Mouse (Mus musculus) forebrain, embryonic 10.5 days (tissue): ENCODE data around the gene Trf. TPM values are rescaled to one million over a fixed set of nuclear protein-coding genes. Genes with fewer than 3 reads are reported as not detected.
"Not testable (repeated sequence)": the region's sequence is repeated elsewhere in the genome, so short reads cannot be mapped to it uniquely, and the experiment has no call there.

Experiments
- DNase-seq: peaks from one replicate; pipeline ENCODE4 v3.0.0-alpha.2; 2017; ENCODE audit warnings: low spot score; ENCODE audit errors: extremely low spot score
- H3K27ac ChIP-seq: fragments of 300-500 bp; sonication (generic); 2 replicates; pipeline ENCODE4 v1.5.1; 2016; ENCODE audit warnings: mild to moderate bottlenecking
- H3K27me3 ChIP-seq: fragments of 300-500 bp; sonication (generic); 2 replicates; pipeline ENCODE4 v1.6.1; 2016; ENCODE audit warnings: mild to moderate bottlenecking; ENCODE audit not compliant: poor library complexity, severe bottlenecking
- H3K36me3 ChIP-seq: fragments of 300-500 bp; sonication (generic); replicated peaks from 2 replicates; pipeline ENCODE4 v1.6.1; 2016; ENCODE audit warnings: mild to moderate bottlenecking, moderate library complexity
- H3K4me1 ChIP-seq: fragments of 300-500 bp; sonication (generic); 2 replicates; pipeline ENCODE4 v1.6.1; 2016
- H3K4me3 ChIP-seq: fragments of 300-500 bp; sonication (generic); 2 replicates; pipeline ENCODE4 v1.5.1; 2016; ENCODE audit warnings: mild to moderate bottlenecking, moderate library complexity
- H3K9me3 ChIP-seq: fragments of 300-500 bp; sonication (generic); 2 replicates; pipeline ENCODE4 v1.6.1; 2016; ENCODE audit warnings: mild to moderate bottlenecking, moderate library complexity
- WGBS: fragments of 180-500 bp; shearing (Covaris S2); methylation state at CpG from one replicate; pipeline ENCODE4 v1.1.7; 2016; 5-methylcytosine and 5-hydroxymethylcytosine counted together
- polyA plus RNA-seq: library from polyadenylated mRNA; unstranded; fragments of >200 nt; fragmentation: Nextera tagmentation; extraction: Ambion mirVana; gene quantifications from 2 replicates; pipeline ENCODE4 v1.2.1, GENCODE M21; 2016

The Trf gene
- polyA plus RNA-seq, 1 experiment from 2014 or later: 14.2 TPM

DNA sequence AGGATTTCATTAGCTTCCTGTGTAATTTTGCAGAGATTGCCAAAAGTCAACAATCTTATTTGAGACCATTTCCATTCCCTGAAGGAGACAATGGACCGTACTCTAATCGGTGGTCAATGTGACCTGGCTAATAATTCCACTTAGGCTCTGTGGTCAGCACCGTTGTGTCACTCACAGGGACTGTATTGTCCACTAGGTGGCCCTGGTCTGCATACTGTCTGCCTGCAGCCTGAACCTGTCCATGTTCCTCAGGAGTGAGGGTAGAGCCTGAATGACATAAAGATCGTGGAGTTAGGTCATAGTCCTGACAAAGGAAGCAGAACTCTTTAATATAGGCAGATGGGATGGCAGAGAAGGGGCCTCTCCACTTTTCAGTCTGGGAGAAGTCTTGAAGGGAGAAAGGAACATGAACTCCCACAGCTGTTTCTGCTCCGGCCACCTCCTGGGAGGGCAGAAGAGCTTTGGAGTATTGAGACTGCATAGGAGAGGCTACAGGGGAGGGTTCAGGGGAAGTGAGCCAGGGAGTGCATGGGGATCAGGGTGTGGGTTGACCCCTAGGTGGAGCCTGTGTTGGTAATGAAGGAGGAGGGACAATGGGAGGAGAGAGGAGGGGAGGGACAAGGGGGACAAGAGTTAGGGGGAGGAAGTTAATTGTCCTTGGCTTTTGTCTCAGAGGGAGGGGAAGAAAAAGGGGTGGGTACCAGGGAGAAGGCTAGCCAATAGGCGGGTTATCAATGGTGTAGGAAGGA, 55.3 kb downstream of the Trf start:
- Histone ChIP-seq H3K36me3 (peaks cover 19% of the 10 kb centered on the region), H3K4me1 (peaks cover 21% of the 10 kb centered on the region), H3K9me3 (no peaks in the 10 kb centered on the region), H3K4me3 (no peak overlapping the region), H3K27me3 (no peaks in the 10 kb centered on the region), H3K27ac (no peak overlapping the region)
- DNase-seq: no peak
- 66% methylated on average over 6 of the region's 6 CpGs for WGBS

DNA sequence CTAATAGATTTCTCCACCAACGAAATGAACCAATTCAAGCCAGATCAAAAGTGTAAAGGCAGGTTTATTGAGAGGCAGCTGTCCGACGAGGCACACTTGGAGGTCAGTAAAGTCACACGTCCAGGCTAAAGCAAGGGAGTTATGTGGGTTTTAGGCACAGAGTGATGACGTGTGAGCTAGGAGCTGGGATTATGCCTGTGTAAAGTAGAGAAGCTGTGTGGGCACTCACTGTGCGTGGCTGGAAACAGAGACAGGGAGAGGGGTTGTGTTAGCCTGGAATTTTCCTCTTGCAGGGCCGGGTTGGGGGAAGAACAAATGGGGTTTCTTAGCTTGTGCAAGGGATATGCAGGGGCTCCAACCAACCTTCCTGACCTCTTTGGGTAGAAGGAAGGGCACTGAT, 61.5 kb downstream of the Trf start:
- no peaks in the 10 kb centered on the region for H3K27me3 ChIP-seq
- no peak overlapping the region for H3K4me3 ChIP-seq
- H3K36me3 ChIP-seq: peaks cover 18% of the 10 kb centered on the region
- 81% methylated on average over 7 of the region's 7 CpGs for WGBS
- H3K9me3 ChIP-seq: no peaks in the 10 kb centered on the region
- DNase-seq: no peak
- H3K4me1 ChIP-seq: peaks cover 10% of the 10 kb centered on the region; the same call in 1 of the 2 replicates
- H3K27ac ChIP-seq: no peak overlapping the region

DNA sequence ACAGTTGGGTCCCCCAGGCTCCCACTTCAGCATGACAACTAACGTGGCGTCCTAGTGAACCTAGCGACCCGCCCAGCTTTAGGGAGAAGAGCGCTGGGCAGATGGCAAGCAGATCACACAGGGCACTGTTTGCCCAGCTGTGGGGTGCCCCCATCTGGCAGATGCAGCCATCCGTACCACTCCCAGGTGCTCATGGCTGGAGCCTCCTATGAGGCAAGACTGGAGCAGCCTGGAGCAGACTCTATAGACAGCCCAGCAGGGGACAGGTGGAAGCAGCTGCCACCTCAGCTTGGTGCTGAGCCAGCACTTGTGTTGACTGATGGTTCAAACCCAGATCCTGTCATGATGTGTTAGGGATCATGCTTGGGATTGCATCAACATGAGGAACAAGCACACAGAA, 62.2 kb downstream of the Trf start:
- Histone ChIP-seq H3K4me1 (peaks cover 10% of the 10 kb centered on the region; the same call in 1 of the 2 replicates), H3K4me3 (no peak overlapping the region), H3K9me3 (no peaks in the 10 kb centered on the region), H3K27ac (no peak overlapping the region), H3K36me3 (peaks cover 24% of the 10 kb centered on the region), H3K27me3 (no peaks in the 10 kb centered on the region)
- 89% methylated on average over 6 of the region's 6 CpGs for WGBS
- DNase-seq: no peak

DNA sequence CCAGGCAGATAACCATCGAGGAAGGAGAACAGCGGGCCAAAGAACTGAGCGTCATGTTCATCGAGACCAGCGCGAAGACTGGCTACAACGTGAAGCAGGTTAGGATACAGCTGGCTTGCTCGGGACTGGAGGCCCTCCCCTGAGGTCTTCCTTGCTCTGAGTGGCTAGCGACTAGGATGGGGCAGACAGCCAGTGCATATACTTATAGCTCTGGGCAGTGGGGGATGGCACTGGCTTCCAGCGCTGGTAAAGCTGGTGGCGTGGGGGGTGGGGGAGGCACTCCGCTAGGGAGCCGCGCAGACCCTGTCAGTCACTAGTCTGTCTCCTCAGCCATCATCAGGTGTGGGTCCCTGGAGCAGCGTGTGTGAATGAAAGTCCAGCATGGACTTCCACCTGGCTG, 66.4 kb downstream of the Trf start:
- no peaks in the 10 kb centered on the region for H3K27me3 ChIP-seq

DNA sequence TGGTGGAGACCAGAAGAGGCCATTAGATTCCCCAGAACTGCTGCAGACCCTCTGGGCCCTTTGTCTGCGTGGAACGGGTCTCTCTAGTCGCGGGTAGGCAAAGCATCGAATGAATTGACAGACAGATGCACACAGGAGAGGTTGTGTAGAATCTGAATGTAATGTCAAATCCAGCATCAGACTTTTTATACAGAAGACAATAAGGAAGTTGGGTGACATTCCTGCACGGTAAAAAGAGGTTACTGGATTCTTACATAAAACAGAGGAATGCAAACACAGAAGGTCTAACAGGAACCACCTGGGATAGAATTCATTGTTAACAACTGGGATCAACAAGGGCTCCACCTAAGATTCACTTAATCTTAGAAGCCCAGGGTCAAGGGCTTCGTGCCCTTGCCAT, 75.1 kb downstream of the Trf start:
- H3K36me3 ChIP-seq, H3K27ac ChIP-seq, H3K9me3 ChIP-seq, H3K4me3 ChIP-seq, H3K4me1 ChIP-seq, H3K27me3 ChIP-seq, DNase-seq: not testable (repeated sequence)
- 94% methylated on average over 7 of the region's 7 CpGs for WGBS

More for the DNA sequence above, 66.4 kb downstream of the Trf start:
- H3K36me3 ChIP-seq: peaks cover 19% of the 10 kb centered on the region
- no peaks in the 10 kb centered on the region for H3K4me1 ChIP-seq
- no peaks in the 10 kb centered on the region for H3K9me3 ChIP-seq
- no peak for DNase-seq
- 78% methylated on average over 15 of the region's 15 CpGs for WGBS
- H3K27ac ChIP-seq: 0 out of 2 replicates have a peak overlapping the region, but pooled peaks have one; percentile 25
- no peak overlapping the region for H3K4me3 ChIP-seq

DNA sequence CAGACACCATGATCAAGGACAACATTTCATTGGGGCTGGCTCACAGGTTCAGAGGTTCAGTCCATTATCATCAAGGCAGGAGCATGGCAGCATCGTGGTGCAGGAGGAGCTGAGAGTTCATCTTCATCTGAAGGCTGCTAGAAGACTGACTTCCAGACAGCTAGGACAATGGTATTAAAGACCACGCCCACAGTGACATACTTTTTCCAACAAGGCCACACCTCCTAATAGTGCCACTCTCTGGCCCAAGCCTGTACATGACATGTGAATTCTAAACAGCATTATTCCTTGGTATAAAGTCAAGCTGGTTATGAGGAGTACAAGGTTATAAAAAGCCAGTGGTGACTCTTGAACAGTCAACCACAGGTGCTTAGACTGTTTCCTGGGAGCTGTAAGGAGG, 75.7 kb downstream of the Trf start:
- no peaks in the 10 kb centered on the region for H3K9me3 ChIP-seq

More for the DNA sequence above, 75.7 kb downstream of the Trf start:
- WGBS: 86% methylated on average over 2 of the region's 2 CpGs
- Histone ChIP-seq H3K36me3 (no peaks in the 10 kb centered on the region; the same call in 1 of the 2 replicates), H3K27ac (no peak overlapping the region), H3K4me3 (no peak overlapping the region), H3K4me1 (0 out of 2 replicates have a peak, but pooled peaks cover 7% of the 10 kb centered on the region), H3K27me3 (no peaks in the 10 kb centered on the region)
- no peak for DNase-seq

Other genes starting within 250 kb of the Trf start
- gene Slco2a1, start 241.7 kb downstream of the Trf start, polyA plus RNA-seq: 0.12 and 0.34 TPM in 2 replicates
- 8.3 and 9.1 TPM in 2 replicates for gene Rab6b, start 118.7 kb downstream of the Trf start, polyA plus RNA-seq
- gene Srprb, start 28.3 kb downstream of the Trf start, polyA plus RNA-seq: 62.1 and 66.9 TPM in 2 replicates
- gene Gm20425, start 137 bp downstream of the Trf start, polyA plus RNA-seq: not detected in 2 replicates
- 3.6 and 4.1 TPM in 2 replicates for gene 1300017J02Rik, start 74.6 kb upstream of the Trf start, polyA plus RNA-seq
- 96.0 and 106 TPM in 2 replicates for gene Topbp1, start 74.8 kb upstream of the Trf start, polyA plus RNA-seq
- 188 and 213 TPM in 2 replicates for gene Cdv3, start 135.4 kb upstream of the Trf start, polyA plus RNA-seq
- 0.59 and 0.79 TPM in 2 replicates for gene Bfsp2, start 250.0 kb upstream of the Trf start, polyA plus RNA-seq